Mouse (Mus musculus) olfactory bulb, adult 2 months (tissue): ENCODE measurements around the gene Rsu1.

Source experiments
- CTCF ChIP-seq: fragments of 200-500 bp; IDR thresholded peaks from 2 replicates; pipeline ENCODE4 v1.5.1; 2012; ENCODE audit warnings: low read depth, mild to moderate bottlenecking, low read length, moderate library complexity; ENCODE audit not compliant: insufficient read depth
- POLR2A ChIP-seq: fragments of 200-500 bp; IDR thresholded peaks from 2 replicates; pipeline ENCODE4 v1.6.1; 2012; ENCODE audit warnings: mild to moderate bottlenecking, low read depth, low read length, moderate library complexity; ENCODE audit not compliant: insufficient read depth

- TF ChIP-seq CTCF (no peak), POLR2A (no peak)
Measured at GRCm38 (mm10) chr2:13183124-13183523, 88.1 kb downstream of the Rsu1 start.
